Mouse (Mus musculus): ENCODE measurements around the gene Rae1. TPM values are rescaled to one million over a fixed set of nuclear protein-coding genes. Genes with fewer than 3 reads are reported as not detected.

Rae1 gene
- polyA plus RNA-seq, 1 experiment from 2014 or later, result 106 TPM

GRCm38 (mm10) chr2:172979666-172980345 lies 20.1 kb upstream of the Rae1 start:
- Histone ChIP-seq H3K4me3 (ENCODE audit: low read length) (no peak overlapping the region), H3K4me1 (ENCODE audit: control insufficient read depth, insufficient read depth, low read depth, low read length) (peaks cover 10% of the 10 kb centered on the region), H3K9me3 (ENCODE audit: control insufficient read depth, low read length) (peaks cover 3% of the 10 kb centered on the region; the same call in 1 of the 2 replicates), H3K27me3 (replicated peaks; ENCODE audit: control insufficient read depth, insufficient read depth, low read length) (no peaks in the 10 kb centered on the region), H3K9ac (ENCODE audit: low read depth, low read length) (no peak overlapping the region), H3K27ac (ENCODE audit: low read depth, low read length) (no peak overlapping the region), H3K4me2 (ENCODE audit: low read length) (no peak overlapping the region), H3K36me3 (ENCODE audit: control insufficient read depth, insufficient read depth, low read length) (no peaks in the 10 kb centered on the region)
- 96% methylated on average over 42 of the region's 43 CpGs for WGBS
- ATAC-seq, result no peak

GRCm38 (mm10) chr2:172982776-172983561 lies 16.9 kb upstream of the Rae1 start:
- no peak for ATAC-seq
- no peaks in the 10 kb centered on the region for H3K4me1 ChIP-seq (ENCODE audit: control insufficient read depth, insufficient read depth, low read depth, low read length)
- H3K27me3 ChIP-seq (replicated peaks; ENCODE audit: control insufficient read depth, insufficient read depth, low read length), result no peaks in the 10 kb centered on the region
- no peaks in the 10 kb centered on the region for H3K36me3 ChIP-seq (ENCODE audit: control insufficient read depth, insufficient read depth, low read length)
- H3K4me3 ChIP-seq (ENCODE audit: low read length), result no peak overlapping the region
- peaks cover 3% of the 10 kb centered on the region; the same call in 1 of the 2 replicates for H3K9me3 ChIP-seq (ENCODE audit: control insufficient read depth, low read length)
- H3K9ac ChIP-seq (ENCODE audit: low read depth, low read length), result no peak overlapping the region
- WGBS, result 74% methylated on average over 9 of the region's 9 CpGs
- H3K27ac ChIP-seq (ENCODE audit: low read depth, low read length), result no peak overlapping the region
- no peak overlapping the region for H3K4me2 ChIP-seq (ENCODE audit: low read length)

DNA sequence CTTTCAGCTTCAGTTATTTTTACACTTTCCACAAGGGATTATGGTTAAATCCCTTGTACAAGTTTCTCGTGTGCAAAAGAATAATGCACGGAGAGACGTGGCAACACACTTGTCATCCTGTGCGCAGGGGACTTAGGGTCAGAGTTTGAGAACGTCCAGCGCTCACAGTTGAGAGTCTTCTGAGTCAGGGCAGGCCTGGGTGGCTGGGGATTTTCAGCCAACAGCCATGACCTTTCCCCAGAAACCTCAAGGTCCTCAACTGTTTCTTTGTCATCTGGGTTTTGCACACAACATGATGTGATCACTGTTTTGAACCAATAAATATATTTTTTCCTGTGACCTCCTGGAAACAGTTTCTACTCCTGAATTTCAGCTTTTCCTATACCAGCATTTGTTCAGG lies 9.8 kb upstream of the Rae1 start:
- Histone ChIP-seq H3K27me3 (replicated peaks; ENCODE audit: control insufficient read depth, insufficient read depth, low read length) (no peaks in the 10 kb centered on the region), H3K4me2 (ENCODE audit: low read length) (no peak overlapping the region), H3K4me3 (ENCODE audit: low read length) (no peak overlapping the region), H3K9me3 (ENCODE audit: control insufficient read depth, low read length) (no peaks in the 10 kb centered on the region), H3K9ac (ENCODE audit: low read depth, low read length) (no peak overlapping the region), H3K4me1 (ENCODE audit: control insufficient read depth, insufficient read depth, low read depth, low read length) (no peaks in the 10 kb centered on the region), H3K27ac (ENCODE audit: low read depth, low read length) (no peak overlapping the region), H3K36me3 (ENCODE audit: control insufficient read depth, insufficient read depth, low read length) (no peaks in the 10 kb centered on the region)
- no peak for ATAC-seq
- WGBS, result 82% methylated on average over 6 of the region's 6 CpGs

DNA sequence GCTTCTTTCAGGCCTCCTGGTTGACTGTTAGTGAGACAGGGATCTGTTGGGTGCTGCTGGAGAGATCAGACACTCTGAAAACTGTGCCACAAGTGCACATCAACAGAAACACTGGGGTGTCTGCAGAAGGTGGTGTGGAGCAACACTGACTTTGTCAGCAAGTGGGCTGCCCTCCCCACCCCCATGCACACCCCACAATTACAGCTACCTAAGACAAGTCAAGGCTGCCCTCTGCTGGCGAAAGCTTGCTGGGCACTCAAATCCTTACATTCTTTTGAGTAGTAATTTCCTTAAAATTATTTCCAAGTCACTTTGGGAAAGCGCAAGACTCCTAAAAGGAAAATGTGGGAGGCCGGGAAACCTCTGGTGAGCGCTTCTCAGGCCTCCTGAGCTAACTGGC lies 3.7 kb upstream of the Rae1 start:
- WGBS, result 26% methylated on average over 4 of the region's 4 CpGs
- Histone ChIP-seq H3K9me3 (ENCODE audit: control insufficient read depth, low read length) (no peaks in the 10 kb centered on the region), H3K27me3 (replicated peaks; ENCODE audit: control insufficient read depth, insufficient read depth, low read length) (no peaks in the 10 kb centered on the region), H3K36me3 (ENCODE audit: control insufficient read depth, insufficient read depth, low read length) (no peaks in the 10 kb centered on the region), H3K4me1 (ENCODE audit: control insufficient read depth, insufficient read depth, low read depth, low read length) (peaks cover 5% of the 10 kb centered on the region), H3K9ac (ENCODE audit: low read depth, low read length) (no peak overlapping the region), H3K4me2 (ENCODE audit: low read length) (no peak overlapping the region), H3K27ac (ENCODE audit: low read depth, low read length) (no peak overlapping the region), H3K4me3 (ENCODE audit: low read length) (no peak overlapping the region)
- ATAC-seq, result no peak

DNA sequence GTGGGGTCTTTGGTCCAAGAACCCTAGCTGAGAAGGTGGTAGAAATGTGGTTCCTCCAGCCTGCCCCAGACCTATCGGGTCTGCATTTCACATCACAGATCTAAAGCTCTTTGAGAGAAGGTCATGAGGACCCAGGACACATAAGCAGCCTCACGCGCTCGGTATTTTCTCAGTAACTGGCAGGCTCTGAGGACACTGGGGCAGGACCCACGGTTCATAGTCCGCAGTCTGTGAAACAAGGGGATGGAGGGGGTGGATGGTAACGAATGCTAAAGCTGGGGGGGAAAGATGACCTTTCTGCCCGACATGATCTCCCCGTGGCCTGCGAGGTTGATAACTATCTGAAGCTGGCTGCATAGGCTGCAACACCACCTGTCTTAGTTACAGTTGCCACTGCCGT lies 2.2 kb upstream of the Rae1 start:
- WGBS, result 69% methylated on average over 11 of the region's 11 CpGs

DNA sequence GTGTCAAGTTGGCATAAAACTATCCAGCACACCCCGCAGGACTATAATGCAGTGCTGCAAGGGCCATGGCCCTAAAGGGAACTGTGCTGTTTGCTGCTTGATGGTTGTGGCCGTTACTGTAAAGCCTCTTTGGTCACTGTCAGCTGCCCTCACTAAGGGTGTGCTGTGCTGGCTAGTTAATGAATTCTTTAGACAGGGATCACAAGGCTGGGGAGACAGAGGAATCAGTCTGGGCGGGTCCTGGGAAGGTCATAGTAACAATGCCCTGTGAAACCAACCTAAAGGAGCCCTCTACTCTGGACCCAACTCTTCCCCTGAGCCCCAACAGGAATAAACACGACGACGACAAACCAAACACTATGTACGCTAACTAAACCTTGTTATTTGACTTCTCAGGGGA lies 1.4 kb upstream of the Rae1 start:
- Histone ChIP-seq H3K36me3 (ENCODE audit: control insufficient read depth, insufficient read depth, low read length) (peaks cover 1% of the 10 kb centered on the region; the same call in 1 of the 2 replicates), H3K4me3 (ENCODE audit: low read length) (no peak overlapping the region), H3K27me3 (replicated peaks; ENCODE audit: control insufficient read depth, insufficient read depth, low read length) (no peaks in the 10 kb centered on the region), H3K27ac (ENCODE audit: low read depth, low read length) (no peak overlapping the region), H3K9ac (ENCODE audit: low read depth, low read length) (no peak overlapping the region), H3K4me1 (ENCODE audit: control insufficient read depth, insufficient read depth, low read depth, low read length) (peaks cover 9% of the 10 kb centered on the region), H3K4me2 (ENCODE audit: low read length) (no peak overlapping the region), H3K9me3 (ENCODE audit: control insufficient read depth, low read length) (no peaks in the 10 kb centered on the region)
- WGBS, result 67% methylated on average over 7 of the region's 7 CpGs
- no peak for ATAC-seq

More for the DNA sequence above, 2.2 kb upstream of the Rae1 start:
- no peaks in the 10 kb centered on the region for H3K27me3 ChIP-seq (replicated peaks; ENCODE audit: control insufficient read depth, insufficient read depth, low read length)
- no peak overlapping the region for H3K27ac ChIP-seq (ENCODE audit: low read depth, low read length)
- no peak for ATAC-seq
- H3K36me3 ChIP-seq (ENCODE audit: control insufficient read depth, insufficient read depth, low read length), result no peaks in the 10 kb centered on the region
- H3K4me2 ChIP-seq (ENCODE audit: low read length), result no peak overlapping the region
- H3K4me1 ChIP-seq (ENCODE audit: control insufficient read depth, insufficient read depth, low read depth, low read length), result peaks cover 9% of the 10 kb centered on the region
- H3K9ac ChIP-seq (ENCODE audit: low read depth, low read length), result no peak overlapping the region
- no peak overlapping the region for H3K4me3 ChIP-seq (ENCODE audit: low read length)
- H3K9me3 ChIP-seq (ENCODE audit: control insufficient read depth, low read length), result no peaks in the 10 kb centered on the region

GRCm38 (mm10) chr2:173000285-173000652 lies 352 bp downstream of the Rae1 start:
- H3K4me2 ChIP-seq (ENCODE audit: low read length), result peak overlapping the region; percentile 84
- peaks cover 9% of the 10 kb centered on the region for H3K4me1 ChIP-seq (ENCODE audit: control insufficient read depth, insufficient read depth, low read depth, low read length)
- peak; percentile 88 for ATAC-seq
- peak overlapping the region; percentile 93 for H3K9ac ChIP-seq (ENCODE audit: low read depth, low read length)
- peak overlapping the region; percentile 95 for H3K4me3 ChIP-seq (ENCODE audit: low read length)
- no peaks in the 10 kb centered on the region for H3K27me3 ChIP-seq (replicated peaks; ENCODE audit: control insufficient read depth, insufficient read depth, low read length)
- H3K9me3 ChIP-seq (ENCODE audit: control insufficient read depth, low read length), result no peaks in the 10 kb centered on the region
- 0% methylated on average over 25 of the region's 42 CpGs for WGBS
- H3K27ac ChIP-seq (ENCODE audit: low read depth, low read length), result peak overlapping the region; percentile 85
- H3K36me3 ChIP-seq (ENCODE audit: control insufficient read depth, insufficient read depth, low read length), result peaks cover 18% of the 10 kb centered on the region

DNA sequence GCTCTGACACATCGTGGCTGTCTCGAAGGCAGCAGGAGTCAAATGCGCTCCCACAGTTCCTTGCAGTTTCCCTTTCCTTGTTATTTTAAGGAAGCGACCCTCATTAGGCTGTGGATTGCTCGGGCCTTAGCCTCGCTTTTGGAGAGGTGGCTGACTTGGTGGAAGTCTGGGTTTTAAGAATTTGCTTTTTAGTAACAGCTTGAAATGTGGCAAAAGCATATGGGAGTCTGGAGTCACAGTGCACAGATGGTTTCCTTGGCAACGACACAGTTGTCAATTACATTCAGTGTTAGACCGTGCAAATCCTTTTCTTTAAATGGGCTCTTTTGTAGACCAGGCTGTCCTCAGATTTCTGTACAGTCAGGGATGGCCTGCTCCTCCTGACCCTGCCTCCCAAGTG lies 1.0 kb downstream of the Rae1 start:
- ATAC-seq, result no peak
- Histone ChIP-seq H3K9ac (ENCODE audit: low read depth, low read length) (peak overlapping the region; percentile 93), H3K36me3 (ENCODE audit: control insufficient read depth, insufficient read depth, low read length) (peaks cover 21% of the 10 kb centered on the region), H3K4me3 (ENCODE audit: low read length) (peak overlapping the region; percentile 95), H3K27me3 (replicated peaks; ENCODE audit: control insufficient read depth, insufficient read depth, low read length) (no peaks in the 10 kb centered on the region), H3K27ac (ENCODE audit: low read depth, low read length) (peak overlapping the region; percentile 85), H3K4me2 (ENCODE audit: low read length) (peak overlapping the region; percentile 84), H3K9me3 (ENCODE audit: control insufficient read depth, low read length) (no peaks in the 10 kb centered on the region), H3K4me1 (ENCODE audit: control insufficient read depth, insufficient read depth, low read depth, low read length) (peaks cover 9% of the 10 kb centered on the region)
- 15% methylated on average over 8 of the region's 8 CpGs for WGBS

- Histone ChIP-seq H3K36me3 (ENCODE audit: control insufficient read depth, insufficient read depth, low read length) (peaks cover 36% of the 10 kb centered on the region), H3K9ac (ENCODE audit: low read depth, low read length) (no peak overlapping the region), H3K27ac (ENCODE audit: low read depth, low read length) (no peak overlapping the region), H3K4me2 (ENCODE audit: low read length) (no peak overlapping the region), H3K9me3 (ENCODE audit: control insufficient read depth, low read length) (no peaks in the 10 kb centered on the region), H3K27me3 (replicated peaks; ENCODE audit: control insufficient read depth, insufficient read depth, low read length) (no peaks in the 10 kb centered on the region), H3K4me3 (ENCODE audit: low read length) (no peak overlapping the region), H3K4me1 (ENCODE audit: control insufficient read depth, insufficient read depth, low read depth, low read length) (peaks cover 9% of the 10 kb centered on the region)
- WGBS, result 93% methylated on average over 8 of the region's 8 CpGs
- ATAC-seq, result no peak
Measured at GRCm38 (mm10) chr2:173003737-173004136, 3.8 kb downstream of the Rae1 start.
